Mouse (Mus musculus) left cerebral cortex, adult 11 months (tissue): ENCODE measurements around the gene Nom1.

Source experiments
- DNase-seq: peaks from one replicate; pipeline ENCODE4 v3.0.0; 2022; ENCODE audit warnings: low spot score

Nom1 gene

DNA sequence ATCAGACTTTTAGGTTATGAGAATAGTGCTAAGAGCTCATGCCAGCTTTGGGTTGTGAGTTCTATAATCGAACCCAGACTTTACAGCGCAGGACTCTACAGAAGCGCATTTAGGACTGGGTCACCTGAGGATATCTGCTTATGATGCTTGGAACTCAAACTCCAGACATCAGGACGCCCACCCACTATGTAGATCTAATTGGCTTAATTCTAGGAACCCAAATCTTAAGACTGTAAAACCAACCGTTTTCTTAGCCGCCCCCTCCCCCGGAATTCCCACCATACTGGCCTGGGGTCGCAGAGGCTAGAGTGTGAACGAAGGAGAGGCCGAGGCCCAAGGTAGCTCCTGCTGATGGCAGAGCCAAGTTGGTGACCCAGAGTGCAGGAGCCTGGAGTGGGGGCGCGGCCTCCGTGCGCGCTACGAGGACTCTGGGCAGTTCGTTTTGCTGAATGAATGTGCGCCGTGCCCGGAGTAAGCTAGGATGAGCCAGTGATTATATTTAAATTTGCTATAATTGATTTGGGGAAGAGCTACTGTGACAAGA, 36.5 kb downstream of the Nom1 start:
- DNase-seq = no peak

DNA sequence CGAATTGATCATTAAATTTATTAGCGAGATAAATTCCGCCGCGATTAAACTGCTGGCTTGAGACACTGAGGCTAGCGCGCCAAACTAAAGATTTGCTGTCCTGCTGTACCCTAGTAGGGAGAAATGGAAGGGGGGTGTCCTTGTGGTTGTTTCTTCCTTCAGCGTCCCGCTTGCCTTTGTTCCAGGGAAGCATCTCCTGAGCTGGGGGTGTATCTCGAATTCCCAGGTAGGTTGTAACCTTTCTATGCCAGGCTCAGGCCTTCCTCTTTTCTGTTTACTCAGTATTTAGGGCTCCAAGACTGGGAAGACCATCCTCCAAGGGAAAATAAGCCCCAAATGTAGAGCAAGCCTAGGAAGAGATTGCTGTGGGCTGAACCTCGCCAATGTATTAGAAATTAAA, 36.9 kb downstream of the Nom1 start:
- no peak for DNase-seq

DNA sequence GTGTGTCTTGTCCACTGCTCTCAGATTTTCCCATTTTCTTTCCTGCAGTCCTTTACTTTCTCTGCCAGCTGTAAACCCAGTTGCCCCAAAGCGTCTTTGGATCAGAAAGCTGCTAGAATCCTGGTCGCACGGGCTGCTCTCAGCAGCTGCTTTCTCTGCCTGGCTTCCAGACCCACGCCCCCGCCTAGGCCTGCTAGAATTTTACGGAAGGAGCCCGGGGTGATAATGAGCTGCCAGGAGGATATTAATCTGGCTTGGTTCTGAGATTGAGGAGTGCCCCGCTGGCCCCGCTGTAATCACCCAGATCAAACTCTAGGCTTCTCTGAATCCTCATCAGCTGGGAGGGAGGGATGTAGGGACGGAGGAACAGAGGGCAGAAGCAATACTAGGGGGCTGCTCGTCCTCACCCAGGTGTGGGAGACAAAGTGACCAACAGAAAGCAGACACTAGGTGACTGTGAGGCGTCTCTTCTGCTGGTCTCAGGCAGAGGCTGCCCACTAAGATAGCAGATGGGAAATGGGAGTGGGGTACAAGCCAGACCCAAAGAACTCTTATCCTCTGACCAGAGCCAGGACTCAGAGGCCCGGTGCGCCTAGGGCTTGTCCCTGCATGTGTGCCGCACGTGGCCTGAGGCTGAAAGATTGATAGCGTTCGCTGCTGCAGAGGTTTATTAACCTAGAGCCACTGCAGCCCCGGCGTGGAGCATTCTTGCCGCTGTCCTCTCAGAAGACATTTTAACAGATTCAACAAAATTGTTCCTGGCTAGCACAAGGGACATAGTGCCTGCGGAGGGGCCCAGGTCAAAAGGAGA, 37.6 kb downstream of the Nom1 start:
- no peak for DNase-seq

DNA sequence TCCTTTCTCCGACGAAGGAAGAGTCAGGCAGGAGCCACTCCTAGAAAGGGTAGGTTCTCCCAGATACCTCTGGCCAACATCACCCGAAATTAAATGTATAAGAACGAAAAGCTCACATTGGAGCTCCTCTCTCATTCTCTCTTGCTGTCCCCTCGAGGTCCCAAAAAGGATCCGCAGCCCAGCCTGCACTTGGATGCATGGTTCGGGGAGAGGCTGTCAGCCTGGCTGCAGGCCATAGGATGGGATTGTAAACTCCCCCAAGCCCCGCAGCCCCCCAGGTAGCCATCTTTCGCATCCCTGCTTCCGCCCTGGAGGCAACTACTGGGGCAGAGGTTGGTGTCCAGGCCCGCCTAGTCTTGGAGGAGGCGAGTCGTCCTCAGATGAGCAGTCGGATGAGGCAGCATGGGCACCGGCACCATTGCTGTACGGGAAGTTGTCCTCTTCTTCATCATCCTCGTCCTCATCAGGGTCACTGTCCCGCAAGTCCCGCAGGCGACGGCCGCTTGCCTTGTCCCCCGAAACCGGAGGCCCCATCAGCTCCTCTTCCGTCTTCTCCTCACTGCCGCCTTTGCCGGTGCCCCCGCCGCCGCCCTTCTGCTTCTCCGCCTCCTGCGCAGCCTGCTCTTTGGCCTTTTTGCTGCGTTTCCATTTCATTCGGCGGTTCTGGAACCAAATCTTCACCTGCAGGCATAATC, 39.2 kb downstream of the Nom1 start:
- no peak for DNase-seq

DNA sequence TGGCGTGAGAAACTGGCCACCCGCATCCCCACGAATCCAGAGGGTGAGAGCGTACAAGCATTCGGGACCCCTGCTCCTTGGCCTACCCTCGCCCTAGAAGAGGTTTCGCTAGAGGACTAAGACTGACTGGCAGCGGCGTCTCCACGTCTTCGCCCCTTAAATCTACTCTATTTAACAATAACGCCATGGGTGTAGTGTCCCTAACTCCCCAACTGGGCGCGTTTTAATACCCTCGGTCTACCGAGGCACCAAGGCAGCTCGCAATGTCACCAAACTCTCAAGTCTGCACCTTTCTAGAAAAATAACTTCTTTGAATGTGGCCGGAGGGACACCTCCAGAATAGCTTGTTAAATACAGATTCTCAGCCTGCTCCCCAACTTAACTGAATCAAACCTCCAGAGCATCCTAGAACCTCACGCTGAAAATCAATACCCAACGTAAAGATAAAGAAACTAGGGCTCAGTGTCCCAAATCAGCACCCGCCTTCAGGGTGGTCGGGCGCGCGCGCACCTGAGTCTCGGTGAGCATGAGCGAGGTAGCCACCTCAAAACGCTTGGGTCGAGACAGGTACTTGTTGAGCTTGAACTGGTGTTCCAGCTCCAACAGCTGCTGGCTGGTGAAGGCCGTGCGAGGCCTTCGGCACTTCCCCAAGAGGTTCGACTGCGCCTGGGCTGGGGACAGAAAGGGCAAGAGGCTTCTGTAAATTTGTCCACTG, 39.9 kb downstream of the Nom1 start:
- DNase-seq = no peak

DNA sequence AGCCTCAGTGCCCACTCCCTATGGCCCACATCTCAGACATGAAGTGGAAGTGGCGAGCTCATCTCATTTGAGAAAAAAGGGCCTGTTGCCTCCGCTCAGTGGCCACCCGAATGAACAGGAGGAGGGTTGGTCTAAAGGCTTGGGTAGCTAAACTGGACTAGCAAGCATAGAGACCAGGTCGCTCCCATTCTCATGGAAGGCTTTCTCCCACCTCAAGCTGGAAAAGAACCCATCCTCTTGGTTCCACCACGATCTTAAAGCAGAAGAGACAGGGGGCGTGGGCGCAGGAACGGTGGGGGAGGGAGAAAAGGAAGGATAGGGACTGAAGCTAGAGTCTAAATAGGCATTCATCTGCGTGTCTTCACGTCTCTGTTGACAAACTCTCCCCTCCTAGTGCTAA, 40.6 kb downstream of the Nom1 start:
- no peak for DNase-seq

DNA sequence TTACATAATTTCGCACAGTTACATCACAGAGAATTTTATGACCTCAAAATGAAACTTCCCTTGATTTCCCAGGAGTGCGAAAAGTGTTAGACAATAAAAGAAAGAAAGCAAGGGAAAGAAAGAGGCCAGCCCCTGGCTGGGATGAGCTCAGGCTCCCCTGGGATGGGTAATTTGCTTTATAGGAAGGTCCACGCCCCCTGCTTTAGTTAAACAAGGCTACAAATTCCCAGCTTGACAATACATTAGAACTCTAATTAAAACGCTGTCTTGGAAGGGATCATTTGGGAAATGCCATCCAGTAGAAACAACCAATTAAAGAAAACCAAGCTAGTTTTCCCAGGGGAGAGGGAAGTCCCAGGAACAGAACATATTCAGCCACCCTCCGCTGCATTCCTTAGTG, 41.1 kb downstream of the Nom1 start:
- no peak for DNase-seq

DNA sequence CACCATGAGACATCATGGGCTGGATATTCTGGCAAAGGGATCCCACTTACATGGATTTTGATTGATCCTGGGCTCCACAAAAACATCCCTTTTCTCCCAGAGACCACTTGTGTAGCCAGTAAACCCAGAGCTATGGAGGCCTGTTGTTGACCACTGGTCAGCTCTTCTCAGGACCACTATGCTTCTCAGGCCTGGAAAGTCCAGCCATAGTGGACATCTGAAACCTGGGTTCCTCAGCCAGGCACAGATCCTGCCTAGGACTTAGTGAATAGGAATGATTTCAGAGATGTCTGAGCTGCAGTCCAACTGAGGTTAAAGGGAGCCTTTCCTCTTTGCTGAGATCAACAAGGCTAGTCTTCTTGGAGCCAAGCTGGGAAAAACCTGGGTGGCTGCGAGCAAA, 41.6 kb downstream of the Nom1 start:
- no peak for DNase-seq

DNA sequence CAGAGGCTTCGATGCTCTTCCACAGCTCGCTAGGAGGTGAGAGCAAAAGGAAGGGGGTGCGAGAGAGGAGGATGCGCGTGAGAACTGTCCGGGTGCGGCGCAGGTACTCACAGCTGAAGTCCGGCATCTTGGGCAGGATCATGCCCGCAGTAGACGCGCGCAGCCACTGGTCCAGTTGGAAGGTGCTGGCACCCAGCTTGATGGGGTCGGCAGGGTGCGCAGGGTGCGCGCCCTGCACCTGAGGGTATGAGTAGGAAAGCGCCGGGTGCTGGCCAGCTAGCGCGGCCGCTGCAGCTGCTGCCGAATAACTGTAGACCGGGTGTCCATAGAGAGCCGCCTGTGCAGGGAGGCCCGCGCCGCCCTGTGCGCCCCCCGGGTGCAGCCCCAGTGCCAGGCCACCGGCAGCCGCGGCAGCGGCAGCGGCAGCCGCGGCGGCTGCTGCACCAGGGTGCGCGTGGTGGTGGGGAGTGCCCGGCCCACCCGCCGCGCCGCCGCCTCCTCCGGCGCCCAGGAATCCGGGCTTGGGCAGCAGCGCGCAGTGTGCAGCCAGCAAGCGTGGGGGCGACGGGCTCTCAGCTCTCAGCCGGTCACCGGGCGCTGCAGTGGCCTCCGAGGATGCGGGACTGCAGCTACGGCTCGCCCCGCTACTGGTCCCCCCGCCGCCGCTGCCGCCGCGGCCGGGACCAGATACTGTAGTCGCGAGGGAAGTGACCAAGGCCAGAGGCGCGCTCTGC, 43.2 kb downstream of the Nom1 start:
- no peak for DNase-seq

DNA sequence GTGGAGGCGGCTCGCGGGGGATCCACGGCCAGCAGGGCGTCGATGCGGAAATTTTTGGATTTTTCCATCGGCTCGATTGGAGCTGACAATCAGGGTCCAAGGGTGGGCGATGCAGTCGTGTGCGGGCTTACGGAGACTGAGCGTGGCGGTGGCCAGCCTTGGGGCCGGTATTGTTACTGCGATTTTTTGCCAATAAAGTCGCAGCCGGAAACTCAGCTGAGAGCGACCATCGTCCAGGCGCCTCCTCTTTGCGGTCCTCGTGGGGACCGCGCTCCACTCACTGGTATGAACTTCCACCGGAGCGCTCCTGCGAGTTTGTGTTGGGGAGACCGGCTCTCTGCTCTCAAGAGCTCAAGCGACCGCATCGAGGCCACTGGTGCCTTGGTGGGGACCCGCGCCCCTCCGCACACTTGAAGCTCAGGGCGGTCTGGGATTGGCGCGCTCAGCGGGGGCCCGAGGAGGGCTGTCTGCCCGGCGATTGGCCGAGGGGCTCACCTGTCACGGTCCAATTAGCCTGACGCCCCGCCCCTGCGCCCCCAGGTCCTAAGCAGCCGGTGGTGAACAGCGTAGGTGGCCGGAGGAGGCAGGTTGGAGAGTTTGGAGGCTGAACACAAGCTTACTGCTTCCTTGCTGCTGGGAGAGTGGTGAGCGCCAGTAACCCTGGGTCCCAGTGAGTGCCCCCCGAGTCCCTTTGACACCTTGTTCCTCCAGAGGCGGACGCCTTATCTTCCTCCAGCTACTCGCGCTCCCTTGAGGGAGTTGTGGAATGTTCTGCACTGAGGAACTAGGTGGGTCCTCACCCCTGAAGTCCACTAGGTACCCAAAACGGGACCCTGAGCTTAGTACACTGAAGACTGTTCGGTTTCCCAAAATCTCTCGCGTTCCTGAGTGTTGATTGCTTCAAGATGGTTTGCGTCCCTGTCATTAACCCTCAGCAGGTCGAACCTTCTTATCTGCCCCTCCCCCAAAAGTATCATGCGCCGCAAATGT, 44.0 kb downstream of the Nom1 start, which contains the start of gene Mnx1:
Gene Mnx1 (minus strand): TSS at position 263 of the 990 bp plus-strand sequence.
- DNase-seq = no peak

DNA sequence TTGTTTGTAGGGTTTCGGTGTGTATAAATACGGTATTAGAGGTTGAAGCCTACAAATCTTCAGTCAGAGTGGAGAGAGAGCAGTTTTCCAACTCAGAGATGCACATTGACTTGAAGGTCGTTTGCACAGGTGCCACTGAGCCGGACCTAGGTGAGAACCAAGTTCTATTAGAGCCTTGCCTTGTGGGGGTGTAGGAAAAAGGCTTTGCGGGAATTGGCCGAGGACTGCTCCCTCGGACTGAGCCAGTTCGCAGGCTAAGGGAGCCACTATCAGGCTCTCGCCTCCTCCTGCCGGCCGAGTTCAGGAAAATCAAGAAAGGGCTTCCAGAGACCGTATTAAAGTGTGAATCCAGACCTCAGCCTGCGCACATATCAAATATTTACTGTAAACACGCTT, 44.7 kb downstream of the Nom1 start:
- no peak for DNase-seq

DNA sequence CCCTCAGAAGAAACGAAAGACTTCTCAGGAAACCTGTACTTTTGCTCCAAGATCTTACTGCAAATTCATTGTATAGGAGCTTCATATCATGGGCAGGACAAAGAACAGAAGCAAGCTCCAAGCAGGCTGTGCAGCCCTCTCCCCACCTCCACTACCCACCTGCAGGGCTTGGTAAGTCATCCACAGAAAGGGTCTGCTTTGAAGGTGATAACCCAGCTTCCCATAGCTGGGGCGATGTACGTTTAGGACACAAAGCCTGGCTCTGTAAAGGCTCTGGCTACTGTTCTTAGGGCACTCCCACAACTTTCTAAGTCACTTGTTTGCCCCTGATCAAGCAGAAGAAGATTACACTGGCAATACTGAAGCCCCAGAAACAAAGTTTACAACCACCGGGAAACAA, 49.3 kb downstream of the Nom1 start:
- DNase-seq = no peak

DNA sequence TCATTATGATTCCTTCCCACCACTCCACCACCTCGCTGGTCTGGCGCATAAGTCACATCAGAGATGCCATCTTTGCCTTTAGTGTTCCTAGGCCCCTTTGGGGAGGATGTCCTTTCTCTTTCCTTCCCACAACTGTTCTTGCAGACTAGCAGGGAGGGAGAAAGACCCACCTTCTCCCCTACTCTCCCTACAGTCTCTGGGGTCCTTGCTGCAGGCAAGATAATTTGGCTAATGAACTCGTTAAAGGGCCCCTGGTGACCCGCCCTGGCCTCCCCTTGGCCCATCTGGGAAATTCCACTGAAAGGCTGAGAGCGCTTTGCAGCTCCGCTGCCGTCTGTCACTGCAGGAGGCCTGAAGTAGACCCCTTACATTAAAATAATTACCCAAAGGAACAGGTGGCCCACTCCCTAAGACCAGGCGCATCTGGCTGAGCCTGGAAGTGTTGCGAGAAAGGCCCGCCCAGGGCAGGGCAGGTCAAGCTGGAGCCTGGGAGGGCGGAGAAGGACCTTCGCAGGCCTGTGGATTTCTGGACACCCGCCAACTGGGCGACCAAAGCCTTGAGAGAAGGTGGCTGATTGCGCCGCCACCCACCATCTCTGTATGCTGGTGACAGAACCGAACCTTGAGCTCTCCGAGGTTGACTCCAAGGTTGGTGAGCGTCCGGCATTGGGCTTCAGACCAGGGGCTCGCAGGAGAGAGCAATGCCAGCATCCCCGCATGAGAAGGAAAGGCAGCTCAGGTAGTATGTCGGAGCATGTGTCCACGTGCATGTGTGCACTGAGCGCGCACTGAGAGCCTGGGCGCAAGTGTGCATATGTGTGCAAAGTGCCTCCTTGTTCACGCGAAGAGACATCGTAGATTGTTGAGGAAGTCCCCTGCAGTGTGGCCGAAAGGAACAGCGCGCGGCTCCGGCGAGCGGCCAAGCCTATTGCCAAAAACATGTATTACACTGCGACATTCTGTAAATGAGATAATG, 50.8 kb downstream of the Nom1 start:
- no peak for DNase-seq

DNA sequence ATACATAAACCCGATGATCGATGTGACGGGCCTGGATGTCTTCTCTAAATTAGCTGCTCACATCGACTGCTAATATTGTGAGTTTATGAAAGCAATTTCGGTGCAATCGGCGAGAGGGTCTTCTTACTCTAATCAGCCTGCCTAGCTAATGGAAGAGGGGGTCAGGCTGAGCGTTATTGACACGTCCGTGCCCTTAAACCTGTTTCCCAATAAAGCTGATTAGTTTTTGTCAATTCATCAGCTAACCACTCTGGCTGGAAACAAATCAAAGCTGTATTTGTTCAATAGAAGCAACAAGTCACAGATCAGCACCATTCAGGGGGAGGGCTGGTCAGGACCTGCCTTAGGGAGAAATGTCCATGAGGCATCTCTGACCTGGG, 51.5 kb downstream of the Nom1 start:
- DNase-seq = no peak

DNA sequence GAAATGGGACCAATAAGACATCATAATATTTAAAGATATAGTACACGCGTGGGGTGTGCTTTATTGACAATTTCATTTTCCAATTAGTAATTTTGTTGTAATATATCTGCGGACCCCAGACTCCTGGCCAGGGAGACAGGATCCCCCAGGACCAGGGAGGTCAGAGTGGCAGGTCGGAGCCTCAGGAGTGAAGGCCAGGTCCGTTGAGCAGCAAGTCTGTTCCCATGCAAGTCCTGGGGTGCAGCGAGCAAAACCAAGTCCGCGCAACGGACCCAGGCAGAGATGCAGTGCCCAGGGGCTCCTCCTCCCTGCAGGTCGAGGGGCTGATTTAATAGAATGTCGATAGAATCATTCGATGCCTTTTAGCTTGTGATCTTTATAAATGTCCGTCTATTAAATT, 52.9 kb downstream of the Nom1 start:
- DNase-seq = no peak

DNA sequence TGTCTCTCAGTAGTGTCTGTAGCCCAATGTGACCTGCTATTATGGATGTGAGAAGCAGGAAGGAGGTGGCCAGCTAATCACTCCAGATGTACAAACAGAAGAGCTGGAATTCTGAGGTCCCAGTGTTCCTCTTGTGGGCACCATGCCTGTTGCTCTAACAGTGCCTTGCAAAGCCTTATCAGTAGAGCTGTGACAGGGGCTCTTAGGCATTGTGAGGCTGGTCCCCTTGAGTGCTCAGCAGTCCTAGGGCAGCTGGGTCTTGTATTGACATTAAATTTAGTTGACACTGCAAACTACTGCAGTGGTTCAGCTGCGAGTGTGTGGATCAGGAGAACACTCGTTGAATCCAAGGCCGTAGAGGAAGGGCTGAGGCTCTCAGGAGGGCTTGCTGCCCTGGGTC, 72.5 kb downstream of the Nom1 start:
- no peak for DNase-seq
